Mouse (Mus musculus) limb, embryonic 14.5 days (tissue): ENCODE results near the gene D8Ertd738e. TPM values are rescaled to one million over a fixed set of nuclear protein-coding genes. Genes with fewer than 3 reads are reported as not detected.

Experiments used
- ATAC-seq: fragments of 200-750 bp; cut with Nextera tagmentation; 2 replicates; pipeline ENCODE4 v1.8.0; 2017; ENCODE audit warnings: low read depth, moderate number of reproducible peaks, moderate TSS enrichment; ENCODE audit not compliant: low FRiP score
- DNase-seq: peaks from one replicate; pipeline ENCODE4 v3.0.0-alpha.2; 2015; ENCODE audit warnings: low spot score
- H3K27ac ChIP-seq: fragments of 300-500 bp; sonication (generic); replicated peaks from 2 replicates; pipeline ENCODE4 v1.5.1; 2014; ENCODE audit warnings: low read depth, mild to moderate bottlenecking, low read length, moderate library complexity, mixed read lengths
- H3K27me3 ChIP-seq: fragments of 300-500 bp; sonication (generic); 2 replicates; pipeline ENCODE4 v1.6.1; 2014; ENCODE audit warnings: low read length, mixed read lengths; ENCODE audit not compliant: control insufficient read depth, insufficient read depth
- H3K36me3 ChIP-seq: fragments of 300-500 bp; sonication (generic); 2 replicates; pipeline ENCODE4 v1.6.1; 2014; ENCODE audit warnings: mild to moderate bottlenecking, low read length, moderate library complexity, mixed read lengths; ENCODE audit not compliant: control insufficient read depth, insufficient read depth
- H3K4me1 ChIP-seq: fragments of 300-500 bp; sonication (generic); 2 replicates; pipeline ENCODE4 v1.6.1; 2014; ENCODE audit warnings: antibody characterized with exemption, low read length, mixed read lengths; ENCODE audit not compliant: control insufficient read depth, insufficient read depth
- H3K4me2 ChIP-seq: fragments of 300-500 bp; sonication (generic); replicated peaks from 2 replicates; pipeline ENCODE4 v1.6.1; 2014; ENCODE audit warnings: low read depth, mild to moderate bottlenecking, low read length, moderate library complexity; ENCODE audit not compliant: severe bottlenecking
- H3K4me3 ChIP-seq: fragments of 300-500 bp; sonication (generic); replicated peaks from 2 replicates; pipeline ENCODE4 v1.5.1; 2014; ENCODE audit warnings: low read length
- H3K9ac ChIP-seq: fragments of 300-500 bp; sonication (generic); 2 replicates; pipeline ENCODE4 v1.6.1; 2014; ENCODE audit warnings: mild to moderate bottlenecking, low read depth, low read length, moderate library complexity; ENCODE audit not compliant: severe bottlenecking
- H3K9me3 ChIP-seq: fragments of 300-500 bp; sonication (generic); 2 replicates; pipeline ENCODE4 v1.6.1; 2016; ENCODE audit warnings: low read length; ENCODE audit not compliant: control insufficient read depth
- POLR2A ChIP-seq: fragments of 200-500 bp; IDR thresholded peaks from 2 replicates; pipeline ENCODE4 v1.8.0; 2012; ENCODE audit warnings: inconsistent platforms, mild to moderate bottlenecking, moderate library complexity, borderline replicate concordance; ENCODE audit not compliant: insufficient read depth, insufficient read length; ENCODE audit errors: extremely low read depth
- WGBS: fragments of 180-500 bp; shearing (Covaris S2); extraction: QIAGEN DNeasy Blood & Tissue Kit; methylation state at CpG from one replicate; pipeline ENCODE4 v1.1.7; 2014; 5-methylcytosine and 5-hydroxymethylcytosine counted together
- polyA plus RNA-seq, 2 experiments: library from polyadenylated mRNA; depleted of rRNA in 1 of 2; stranded (reverse) in 1 of 2; unstranded in 1 of 2; fragments of >200 nt; fragmentation: Nextera tagmentation in 1 of 2; extraction: Ambion mirVana in 1 of 2; gene quantifications; 2 replicates each; pipeline versions ENCODE4 v1.2.1 to v1.2.3; 2012 to 2014

The D8Ertd738e gene
- polyA plus RNA-seq, 2 experiments: 221 to 380 TPM

DNA sequence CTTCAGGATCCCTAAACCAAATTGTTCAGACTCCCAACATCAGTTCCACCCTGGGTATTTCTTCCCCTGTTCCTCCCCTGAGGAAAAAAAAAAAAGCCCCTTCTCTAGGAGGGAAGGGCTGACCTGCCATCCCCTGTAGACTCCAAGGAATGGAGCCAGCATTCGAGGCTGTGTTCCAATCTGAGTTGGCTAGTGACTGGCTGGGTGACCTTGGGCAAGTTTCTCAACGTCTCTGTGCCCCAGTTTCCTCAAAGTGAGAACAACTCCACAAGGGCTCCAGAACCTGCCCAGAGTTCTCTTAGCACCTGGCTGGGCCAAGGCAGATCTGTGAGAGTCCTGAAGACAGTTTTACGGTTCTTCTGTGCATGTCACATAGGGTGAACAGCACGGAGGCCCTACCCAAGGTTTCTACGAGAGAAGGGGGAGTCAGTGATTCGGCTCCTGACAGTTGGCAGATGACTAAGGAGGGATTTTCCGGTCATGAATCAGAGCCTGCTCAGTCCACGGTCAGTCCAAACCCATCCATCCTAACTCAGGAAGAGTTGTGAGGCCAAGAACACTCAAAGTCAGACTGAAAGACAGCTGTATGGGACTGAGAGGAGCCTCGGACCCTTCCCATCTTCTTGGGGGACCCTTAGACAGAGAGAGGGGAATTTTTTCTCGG is 13.6 kb downstream of the D8Ertd738e start:
- peaks cover 35% of the 10 kb centered on the region for H3K36me3 ChIP-seq
- DNase-seq (no peak), ATAC-seq (no peak)
- TF ChIP-seq POLR2A: no peak
- peak overlapping the region; percentile 94 for H3K9ac ChIP-seq
- peaks cover 8% of the 10 kb centered on the region for H3K4me1 ChIP-seq
- H3K4me3 ChIP-seq: peak overlapping the region; percentile 87
- 21% methylated on average over 10 of the region's 10 CpGs for WGBS
- H3K9me3 ChIP-seq: no peaks in the 10 kb centered on the region
- no peaks in the 10 kb centered on the region for H3K27me3 ChIP-seq
- H3K27ac ChIP-seq: no peak overlapping the region
- H3K4me2 ChIP-seq: peak overlapping the region; percentile 86

DNA sequence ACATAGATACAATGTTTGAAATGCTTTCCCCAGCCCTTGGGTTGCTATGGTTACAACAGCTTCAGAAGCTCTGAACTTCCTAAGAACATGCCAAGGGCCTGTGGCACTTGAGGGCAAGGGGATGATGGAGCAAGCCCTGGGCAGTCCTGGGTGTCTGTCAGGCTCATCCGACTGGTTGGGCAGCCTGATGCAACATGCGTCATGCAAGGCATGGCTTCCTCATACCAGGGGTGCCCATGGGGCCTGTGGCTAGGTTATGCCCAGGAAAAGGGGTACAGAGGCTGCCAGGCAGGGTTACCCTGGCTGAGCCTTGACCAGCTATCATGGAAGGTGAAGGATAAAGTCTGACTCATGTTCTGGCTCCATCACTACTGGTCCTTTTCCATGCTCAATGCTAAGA is 16.5 kb downstream of the D8Ertd738e start:
- Histone ChIP-seq H3K4me3 (no peak overlapping the region), H3K27me3 (no peaks in the 10 kb centered on the region), H3K4me1 (peaks cover 8% of the 10 kb centered on the region), H3K9me3 (no peaks in the 10 kb centered on the region), H3K9ac (no peak overlapping the region), H3K4me2 (no peak overlapping the region), H3K27ac (no peak overlapping the region), H3K36me3 (peaks cover 63% of the 10 kb centered on the region)
- TF ChIP-seq POLR2A: no peak
- WGBS: 81% methylated on average over 2 of the region's 2 CpGs
- no peak for DNase-seq
- no peak for ATAC-seq

DNA sequence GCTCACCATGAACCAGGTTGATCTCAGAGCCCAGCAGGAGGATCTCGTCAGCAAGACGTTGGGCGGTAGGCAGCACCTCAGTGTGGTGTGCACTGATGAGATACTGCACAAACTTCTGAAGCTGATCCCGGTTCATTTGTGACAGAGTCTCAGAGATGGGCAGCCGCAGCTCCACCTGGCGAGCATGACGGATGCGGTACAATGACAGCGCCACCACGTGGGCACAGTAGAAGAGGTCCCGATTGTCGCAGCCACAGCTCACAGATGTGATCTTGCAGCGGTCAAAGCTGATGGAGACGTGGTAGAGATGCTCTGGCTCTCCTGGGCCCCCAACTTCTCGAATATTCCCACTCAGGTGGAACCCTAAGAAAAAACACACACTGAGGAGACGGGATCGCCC is 18.8 kb downstream of the D8Ertd738e start:
- Histone ChIP-seq H3K36me3 (peaks cover 86% of the 10 kb centered on the region), H3K4me2 (no peak overlapping the region), H3K4me3 (no peak overlapping the region), H3K4me1 (peaks cover 5% of the 10 kb centered on the region), H3K27ac (no peak overlapping the region), H3K27me3 (no peaks in the 10 kb centered on the region), H3K9ac (no peak overlapping the region), H3K9me3 (no peaks in the 10 kb centered on the region)
- DNase-seq: no peak
- 76% methylated on average over 17 of the region's 17 CpGs for WGBS
- no peak for TF ChIP-seq POLR2A
- no peak for ATAC-seq

DNA sequence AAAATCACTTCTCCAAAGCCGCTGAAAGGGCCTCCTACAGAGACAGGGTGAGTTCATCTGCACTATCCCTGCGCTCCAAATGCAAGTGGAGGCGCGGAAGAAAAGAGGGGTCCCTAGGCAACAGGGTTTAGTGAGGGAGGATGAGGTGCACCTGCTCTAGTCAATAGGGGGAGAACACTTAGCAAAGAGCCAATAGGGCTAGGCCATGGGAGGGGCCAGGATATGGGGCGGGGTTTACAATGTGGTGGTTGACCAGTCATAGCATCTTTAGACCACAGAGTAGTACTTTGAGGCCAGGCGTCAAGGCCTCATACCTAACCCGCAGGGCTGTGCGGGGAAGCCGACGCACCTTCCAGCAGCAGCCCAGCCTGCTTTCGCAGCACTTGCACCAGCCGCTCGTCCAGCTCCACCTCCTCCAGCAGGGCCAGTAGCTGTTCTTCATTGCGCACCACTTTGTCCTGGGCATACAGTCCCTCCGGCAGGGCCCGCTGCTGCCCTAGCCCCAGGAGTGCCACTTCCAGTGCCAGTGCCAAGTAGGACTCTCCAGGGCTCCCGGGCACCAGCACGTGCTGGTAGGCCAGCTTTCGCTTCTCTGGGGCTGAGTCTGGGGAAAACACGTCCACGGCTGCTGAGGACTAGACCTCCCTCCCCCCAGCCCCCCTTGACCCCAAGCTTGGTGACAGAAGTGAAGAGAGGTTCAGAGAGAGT is 26.0 kb downstream of the D8Ertd738e start:
- Histone ChIP-seq H3K4me3 (no peak overlapping the region), H3K27me3 (no peaks in the 10 kb centered on the region), H3K9ac (no peak overlapping the region), H3K4me2 (no peak overlapping the region), H3K9me3 (no peaks in the 10 kb centered on the region), H3K27ac (no peak overlapping the region), H3K36me3 (peaks cover 96% of the 10 kb centered on the region), H3K4me1 (no peaks in the 10 kb centered on the region)
- 88% methylated on average over 21 of the region's 21 CpGs for WGBS
- DNase-seq (no peak), ATAC-seq (no peak; the same call in 1 of the 2 replicates)
- no peak for TF ChIP-seq POLR2A

- Histone ChIP-seq H3K4me1 (no peaks in the 10 kb centered on the region), H3K27me3 (no peaks in the 10 kb centered on the region), H3K27ac (no peak overlapping the region), H3K4me3 (no peak overlapping the region), H3K4me2 (no peak overlapping the region), H3K36me3 (peaks cover 96% of the 10 kb centered on the region), H3K9ac (no peak overlapping the region), H3K9me3 (no peaks in the 10 kb centered on the region)
- 95% methylated on average over 9 of the region's 9 CpGs for WGBS
- ATAC-seq: no peak
- no peak for DNase-seq
- no peak for TF ChIP-seq POLR2A
These were observed 26.9 kb downstream of the D8Ertd738e start for GRCm38 (mm10) chr8:84222566-84223165.
